Mouse (Mus musculus): Measurements from ENCODE around the gene Adsl. TPM values are rescaled to one million over a fixed set of nuclear protein-coding genes. Genes with fewer than 3 reads are reported as not detected.

Adsl gene
- polyA plus RNA-seq, 1 experiment from 2014 or later, result 168 TPM

DNA sequence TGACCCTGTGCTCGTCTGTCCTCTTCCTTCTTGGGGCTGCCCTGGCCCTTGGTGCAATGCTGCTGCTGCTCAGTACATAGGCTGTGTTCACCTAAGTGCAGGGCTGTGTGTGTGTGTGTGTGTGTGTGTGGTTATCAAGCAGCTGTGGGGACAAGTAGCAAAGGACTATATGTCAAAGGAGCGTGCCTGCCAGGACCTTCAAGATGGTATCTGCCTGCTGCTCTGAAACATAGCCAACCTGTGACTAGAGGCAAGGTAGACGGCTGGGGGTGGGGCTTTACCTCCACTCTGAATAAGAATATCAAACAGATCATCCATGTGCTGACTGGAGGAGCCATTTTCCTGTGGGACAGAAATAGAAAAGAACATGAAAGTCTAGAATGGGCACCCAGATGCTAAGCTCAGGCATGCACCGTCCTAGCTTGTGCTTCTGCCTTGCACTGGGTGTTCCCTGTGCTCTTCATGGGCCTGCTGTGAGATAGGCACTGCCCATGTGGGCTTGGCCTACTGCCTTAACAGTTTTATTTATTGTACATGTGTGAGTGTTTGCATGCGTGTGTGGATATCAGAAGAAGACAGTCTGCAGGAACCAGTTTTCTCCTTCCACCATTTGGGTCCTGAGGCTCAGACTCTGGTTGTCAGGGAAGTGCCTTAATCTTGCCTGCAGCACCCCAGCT, 66.9 kb downstream of the Adsl start:
- peaks cover 91% of the 10 kb centered on the region for H3K36me3 ChIP-seq (ENCODE audit: insufficient read depth)

GRCm38 (mm10) chr15:81016488-81016887, 68.2 kb downstream of the Adsl start:
- Histone ChIP-seq H3K36me3 (ENCODE audit: insufficient read depth) (peaks cover 89% of the 10 kb centered on the region), H3K9ac (no peak overlapping the region), H3K27ac (ENCODE audit: low read depth) (no peak overlapping the region), H3K4me2 (no peak overlapping the region), H3K9me3 (ENCODE audit: low read depth, low read length) (no peaks in the 10 kb centered on the region), H3K27me3 (ENCODE audit: insufficient read depth, low read length) (no peaks in the 10 kb centered on the region), H3K4me3 (ENCODE audit: low read depth, low read length) (no peak overlapping the region), H3K4me1 (ENCODE audit: insufficient read depth) (no peaks in the 10 kb centered on the region)
- DNase-seq (no peak), ATAC-seq (ENCODE audit: insufficient read depth) (no peak)
- no peak for TF ChIP-seq CTCF (IDR thresholded peaks at IDR 0.05; ENCODE audit: low read depth)
- 78% methylated on average over 10 of the region's 10 CpGs for WGBS

More for the DNA sequence above, 66.9 kb downstream of the Adsl start:
- TF ChIP-seq CTCF (IDR thresholded peaks at IDR 0.05; ENCODE audit: low read depth), result no peak
- no peak overlapping the region for H3K4me2 ChIP-seq
- no peak for ATAC-seq (ENCODE audit: insufficient read depth)
- H3K9me3 ChIP-seq (ENCODE audit: low read depth, low read length), result no peaks in the 10 kb centered on the region
- no peaks in the 10 kb centered on the region for H3K4me1 ChIP-seq (ENCODE audit: insufficient read depth)
- H3K27me3 ChIP-seq (ENCODE audit: insufficient read depth, low read length), result no peaks in the 10 kb centered on the region
- no peak for DNase-seq
- 82% methylated on average over 5 of the region's 5 CpGs for WGBS
- H3K4me3 ChIP-seq (ENCODE audit: low read depth, low read length), result no peak overlapping the region
- H3K9ac ChIP-seq, result no peak overlapping the region
- H3K27ac ChIP-seq (ENCODE audit: low read depth), result no peak overlapping the region

- Histone ChIP-seq H3K36me3 (ENCODE audit: insufficient read depth) (peaks cover 82% of the 10 kb centered on the region), H3K4me2 (no peak overlapping the region), H3K9ac (no peak overlapping the region), H3K9me3 (ENCODE audit: low read depth, low read length) (no peaks in the 10 kb centered on the region), H3K27ac (ENCODE audit: low read depth) (no peak overlapping the region), H3K27me3 (ENCODE audit: insufficient read depth, low read length) (no peaks in the 10 kb centered on the region), H3K4me3 (ENCODE audit: low read depth, low read length) (no peak overlapping the region), H3K4me1 (ENCODE audit: insufficient read depth) (no peaks in the 10 kb centered on the region)
- WGBS, result 78% methylated on average over 7 of the region's 7 CpGs
- TF ChIP-seq CTCF (IDR thresholded peaks at IDR 0.05; ENCODE audit: low read depth), result no peak
- DNase-seq (peak; percentile 19), ATAC-seq (ENCODE audit: insufficient read depth) (no peak)
Observed at GRCm38 (mm10) chr15:81017308-81017707, 69.0 kb downstream of the Adsl start.

Small RNA genes lying within 50 kb of the gene (microRNA-seq; reads per million reads assigned to microRNA genes)
- 11.6 reads per million, percentile 25 among the genes with 10 or more reads in this experiment for gene Mir5113 (ENCODE audit: borderline number of aligned reads)

Other genes with a start within 250 kb of the Adsl start
- 17.5 and 18.3 TPM in 2 replicates for gene Tnrc6b, start 237.2 kb upstream of the Adsl start, polyA plus RNA-seq (2014; fragmentation: Nextera tagmentation; extraction: Ambion mirVana)
- 33.2 and 40.0 TPM in 2 replicates for gene Sgsm3, start 29.3 kb downstream of the Adsl start, polyA plus RNA-seq (2014; fragmentation: Nextera tagmentation; extraction: Ambion mirVana)
- 26.3 and 28.9 TPM in 2 replicates for gene Mrtfa, start 242.3 kb downstream of the Adsl start, polyA plus RNA-seq (2014; fragmentation: Nextera tagmentation; extraction: Ambion mirVana)

Data from lung, embryonic 14.5 days (tissue).